Mouse (Mus musculus): ENCODE measurements around the gene Fbln2.

- TF ChIP-seq GATA1 (IDR thresholded peaks at IDR 0.05; ENCODE audit: low read length) = no peak
- no peak for TF ChIP-seq TAL1 (IDR thresholded peaks at IDR 0.05; ENCODE audit: low read length)
Measured at GRCm38 (mm10) chr6:91202571-91202970, 9.7 kb upstream of the Fbln2 start.

Data from erythroblast, embryonic 14.5 days (primary cell).